Mouse (Mus musculus) adrenal gland, adult 10 weeks (tissue): Measurements from ENCODE around the gene 5330417H12Rik. TPM values are rescaled to one million over a fixed set of nuclear protein-coding genes. Genes with fewer than 3 reads are reported as not detected.

Experiments
- polyA plus RNA-seq: library from polyadenylated mRNA; stranded (reverse); fragments of 350-450 nt; fragmentation: Illumina TruSeq; extraction: RNeasy Lipid Tissue Mini Kit (QIAGEN cat#74804); gene quantifications from one replicate; pipeline ENCODE4 v1.2.3, GENCODE M21; 2014; ENCODE audit warnings: low read depth, low replicate concordance

Gene 5330417H12Rik
- not detected for polyA plus RNA-seq

DNA sequence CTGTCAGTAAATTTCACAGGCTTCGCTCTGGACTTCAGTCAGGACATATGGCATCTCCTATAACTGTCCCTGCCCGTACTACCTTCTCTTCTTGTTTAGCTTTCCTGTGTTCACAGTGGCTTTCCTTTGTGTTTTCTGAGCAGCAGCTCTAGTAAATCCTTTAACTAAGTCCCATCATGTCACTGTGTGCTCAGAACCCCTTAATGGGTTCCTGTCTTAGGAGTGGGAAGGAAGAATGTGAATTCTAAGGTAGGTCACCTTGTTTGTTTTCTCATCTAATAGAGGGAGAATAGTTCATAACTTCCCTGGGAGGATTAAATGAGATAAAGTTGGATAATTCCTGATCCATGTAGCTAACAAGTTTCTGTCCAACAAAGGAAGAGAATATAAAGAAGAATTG, at the start of gene 5330417H12Rik:
Gene 5330417H12Rik, minus strand, starts transcription at position 101 of the 400 bp plus-strand sequence.

DNA sequence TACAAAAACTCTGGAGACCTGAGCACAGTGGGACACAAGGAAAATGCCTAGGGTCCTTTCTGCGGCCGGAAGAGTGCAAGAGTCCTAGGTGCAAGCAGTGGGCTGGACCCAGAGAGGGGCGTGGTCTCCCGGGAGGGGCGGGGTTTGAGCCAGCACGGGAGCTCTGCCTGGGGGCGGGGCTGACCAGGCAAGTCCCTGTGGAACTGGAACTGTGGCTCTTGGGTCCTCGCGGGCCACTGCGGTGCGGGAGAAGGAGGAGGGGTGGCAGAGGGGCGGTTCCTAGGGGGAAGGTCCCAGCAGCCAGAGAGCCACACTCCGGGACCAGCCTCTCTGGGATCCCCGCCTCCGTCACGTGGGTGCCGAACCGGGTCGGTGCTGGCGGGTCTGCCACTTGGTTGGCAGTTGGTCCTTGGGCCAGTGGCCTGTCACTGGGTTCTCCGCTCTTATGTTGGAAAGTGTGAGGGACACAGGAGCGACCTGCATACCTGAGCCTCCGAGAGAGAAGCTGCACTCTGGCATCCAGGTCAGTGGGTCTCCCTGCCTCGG, 30.0 kb downstream of the 5330417H12Rik start, which contains the start of gene Ppfibp2:
Gene Ppfibp2, plus strand, starts transcription at position 351 of the 546 bp plus-strand sequence.

Other genes starting within 250 kb of the 5330417H12Rik start
- gene Olfml1, start 57.7 kb downstream of the 5330417H12Rik start, polyA plus RNA-seq, result 9.5 TPM
- gene Ppfibp2, start 30.0 kb downstream of the 5330417H12Rik start, polyA plus RNA-seq, result 4.5 TPM
- gene Cyb5r2, start 132.9 kb upstream of the 5330417H12Rik start, polyA plus RNA-seq, result not detected
- not detected for gene Ovch2, start 176.0 kb upstream of the 5330417H12Rik start, polyA plus RNA-seq
- not detected for gene Olfr467, start 187.1 kb upstream of the 5330417H12Rik start, polyA plus RNA-seq
- gene Olfr469, start 200.4 kb upstream of the 5330417H12Rik start, polyA plus RNA-seq, result not detected
- gene Olfr470, start 222.3 kb upstream of the 5330417H12Rik start, polyA plus RNA-seq, result not detected